ENCODE assay signal across 8 mouse cellular contexts in genomic region chr6:106770046-106770445, GRCm38 (mm10). TPM values are rescaled to one million over a fixed set of nuclear protein-coding genes. Genes with fewer than 3 reads are reported as not detected.
DNase-seq lines count a peak whose midpoint lies in the region; ATAC-seq and TF ChIP-seq lines count a peak whose summit lies in the region.

No protein-coding gene starts in this region.

- no peak for TF ChIP-seq CTCF in embryonic fibroblast, embryonic 13.5 days (IDR thresholded peaks at IDR 0.05; ENCODE audit: borderline replicate concordance, insufficient read depth, low read length)
- TF ChIP-seq CTCF in small intestine, adult 2 months (IDR thresholded peaks at IDR 0.05; ENCODE audit: extremely low read depth, insufficient read length, insufficient replicate concordance, low read depth, low read length), result no peak

- DNase-seq in lung, postnatal 4 days, result no peak
- DNase-seq in B cell, adult 2 months, result no peak
- no peak for DNase-seq in cerebellum, postnatal 36 days
- no peak for DNase-seq in embryo, embryonic 9.5 days (ENCODE audit: extremely low spot score)

- H3K4me2 ChIP-seq in lung, embryonic 16.5 days (ENCODE audit: low read depth, low read length), result peak overlapping the region; percentile 68
- peak overlapping the region; percentile 74 for H3K4me2 ChIP-seq in limb, embryonic 12.5 days

- ATAC-seq in lung, embryonic 16.5 days (ENCODE audit: low read depth), result no peak
- no peak for ATAC-seq in limb, embryonic 12.5 days (ENCODE audit: insufficient number of reproducible peaks, insufficient read depth, low FRiP score, low TSS enrichment, low read depth)

- WGBS in lung, embryonic 16.5 days, result 35% methylated on average over 4 of the region's 4 CpGs
- 47% methylated on average over 4 of the region's 4 CpGs for WGBS in limb, embryonic 12.5 days
- WGBS in small intestine, adult 2 months, result 16% methylated on average over 4 of the region's 4 CpGs

- no peaks in the 10 kb centered on the region for H3K27me3 ChIP-seq in lung, embryonic 16.5 days (ENCODE audit: control insufficient read depth, insufficient read depth, low read depth, low read length)
- 0 out of 2 replicates have a peak, but pooled peaks cover 3% of the 10 kb centered on the region for H3K27me3 ChIP-seq in limb, embryonic 12.5 days
- H3K27me3 ChIP-seq in small intestine, adult 2 months (ENCODE audit: control insufficient read depth, insufficient read depth, low read length), result no peaks in the 10 kb centered on the region

- peak overlapping the region; percentile 80 for H3K9ac ChIP-seq in lung, embryonic 16.5 days (ENCODE audit: low read length)
- H3K9ac ChIP-seq in limb, embryonic 12.5 days (replicated peaks), result peak overlapping the region; percentile 64

- H3K4me3 ChIP-seq in lung, embryonic 16.5 days (ENCODE audit: low read length), result peak overlapping the region; percentile 86
- peak overlapping the region; percentile 87 for H3K4me3 ChIP-seq in embryonic fibroblast, embryonic 13.5 days (ENCODE audit: insufficient read depth, low read length)
- peak overlapping the region; percentile 73 for H3K4me3 ChIP-seq in limb, embryonic 12.5 days (replicated peaks)
- H3K4me3 ChIP-seq in small intestine, adult 2 months (ENCODE audit: low read depth, low read length), result peak overlapping the region; percentile 93; the same call in 1 of the 2 replicates

- peaks cover 9% of the 10 kb centered on the region for H3K4me1 ChIP-seq in lung, embryonic 16.5 days (replicated peaks; ENCODE audit: control insufficient read depth, insufficient read depth, low read length)
- no peaks in the 10 kb centered on the region; the same call in 1 of the 2 replicates for H3K4me1 ChIP-seq in embryonic fibroblast, embryonic 13.5 days (ENCODE audit: control insufficient read depth, insufficient read depth, low read length)
- peaks cover 12% of the 10 kb centered on the region for H3K4me1 ChIP-seq in limb, embryonic 12.5 days (replicated peaks)
- peaks cover 6% of the 10 kb centered on the region; the same call in 1 of the 2 replicates for H3K4me1 ChIP-seq in small intestine, adult 2 months (ENCODE audit: control insufficient read depth, insufficient read depth, insufficient read length, low read length)

- H3K9me3 ChIP-seq in lung, embryonic 16.5 days (ENCODE audit: control insufficient read depth, low read length), result no peaks in the 10 kb centered on the region
- H3K9me3 ChIP-seq in limb, embryonic 12.5 days, result no peaks in the 10 kb centered on the region

- H3K36me3 ChIP-seq in lung, embryonic 16.5 days (ENCODE audit: control insufficient read depth, insufficient read depth, low read length), result peaks cover 19% of the 10 kb centered on the region
- peaks cover 30% of the 10 kb centered on the region for H3K36me3 ChIP-seq in limb, embryonic 12.5 days
- H3K36me3 ChIP-seq in small intestine, adult 2 months (ENCODE audit: control insufficient read depth, insufficient read depth, low read length), result peaks cover 19% of the 10 kb centered on the region

- H3K27ac ChIP-seq in lung, embryonic 16.5 days (ENCODE audit: low read length), result no peak overlapping the region
- no peak overlapping the region for H3K27ac ChIP-seq in embryonic fibroblast, embryonic 13.5 days (ENCODE audit: insufficient read depth, low read length)
- H3K27ac ChIP-seq in limb, embryonic 12.5 days, result no peak overlapping the region
- H3K27ac ChIP-seq in small intestine, adult 2 months (ENCODE audit: insufficient read depth, low read depth, low read length), result no peak overlapping the region

- no peak for TF ChIP-seq POLR2A in embryonic fibroblast, embryonic 13.5 days (IDR thresholded peaks at IDR 0.05; ENCODE audit: low read depth, low read length)
- no peak for TF ChIP-seq POLR2A in small intestine, adult 2 months (IDR thresholded peaks at IDR 0.05; ENCODE audit: low read depth, low read length)

RNA-seq across cellular contexts. Expression of gene Trnt1, which starts 1.1 kb away (rescaled TPM):
- 53.5 and 54.9 TPM in 2 replicates for polyA plus RNA-seq in lung, embryonic 16.5 days (2015; fragmentation: Nextera tagmentation; extraction: Ambion mirVana)
- polyA plus RNA-seq in embryonic fibroblast, embryonic 13.5 days (2011; ENCODE audit: insufficient read length, low read depth, missing spikeins), result 41.3 and 53.3 TPM in 2 replicates
- 61.5 and 61.8 TPM in 2 replicates for polyA plus RNA-seq in limb, embryonic 12.5 days (2016; fragmentation: Nextera tagmentation; extraction: Ambion mirVana)
- 0.42 and 2.0 TPM in 2 replicates for polyA plus RNA-seq in small intestine, adult 2 months (2012; rRNA removed)

RNA-seq across cellular contexts. Expression of gene Il5ra, which starts 21.2 kb away (rescaled TPM):
- polyA plus RNA-seq in lung, embryonic 16.5 days (2015; fragmentation: Nextera tagmentation; extraction: Ambion mirVana), result 0.09 and 0.24 TPM in 2 replicates
- polyA plus RNA-seq in embryonic fibroblast, embryonic 13.5 days (2011; ENCODE audit: insufficient read length, low read depth, missing spikeins), result not detected in 2 replicates
- not detected in 2 replicates for polyA plus RNA-seq in limb, embryonic 12.5 days (2016; fragmentation: Nextera tagmentation; extraction: Ambion mirVana)
- polyA plus RNA-seq in small intestine, adult 2 months (2012; rRNA removed), result 0.03 and 0.04 TPM in 2 replicates

RNA-seq across cellular contexts. Expression of gene Crbn, which starts 29.8 kb away (rescaled TPM):
- polyA plus RNA-seq in lung, embryonic 16.5 days (2015; fragmentation: Nextera tagmentation; extraction: Ambion mirVana), result 46.6 and 46.7 TPM in 2 replicates
- 29.2 and 36.2 TPM in 2 replicates for polyA plus RNA-seq in embryonic fibroblast, embryonic 13.5 days (2011; ENCODE audit: insufficient read length, low read depth, missing spikeins)
- 44.7 and 45.0 TPM in 2 replicates for polyA plus RNA-seq in limb, embryonic 12.5 days (2016; fragmentation: Nextera tagmentation; extraction: Ambion mirVana)
- polyA plus RNA-seq in small intestine, adult 2 months (2012; rRNA removed), result 2.1 and 3.8 TPM in 2 replicates

Comparison
In these comparisons a context has a peak if more than half of its experiments do, and no peak if none do; other contexts are left out.
1. RNA of gene Trnt1, which starts 1.1 kb away (polyA plus RNA-seq): 61.5 to 61.8 TPM in limb, embryonic 12.5 days, 53.5 to 54.9 TPM in lung, embryonic 16.5 days and 41.3 to 53.3 TPM in embryonic fibroblast, embryonic 13.5 days; 0.42 to 2.0 TPM in small intestine, adult 2 months; every median in the first group is over 10 times any median in the second.
2. Peak in every context shown above with its lines, with median percentiles within 50 percentile points of each other: H3K4me3 ChIP-seq.